Mouse (Mus musculus) ES-Bruce4 (cell line): ENCODE data around the gene Lrrc49.

Experiments
- CTCF ChIP-seq: IDR thresholded peaks from one replicate; pipeline ENCODE4 v1.8.1; 2011; ENCODE audit warnings: low read depth, low read length
- POLR2A ChIP-seq: IDR thresholded peaks from one replicate; pipeline ENCODE4 v1.8.1; 2011; ENCODE audit warnings: low read length; ENCODE audit not compliant: insufficient read depth

DNA sequence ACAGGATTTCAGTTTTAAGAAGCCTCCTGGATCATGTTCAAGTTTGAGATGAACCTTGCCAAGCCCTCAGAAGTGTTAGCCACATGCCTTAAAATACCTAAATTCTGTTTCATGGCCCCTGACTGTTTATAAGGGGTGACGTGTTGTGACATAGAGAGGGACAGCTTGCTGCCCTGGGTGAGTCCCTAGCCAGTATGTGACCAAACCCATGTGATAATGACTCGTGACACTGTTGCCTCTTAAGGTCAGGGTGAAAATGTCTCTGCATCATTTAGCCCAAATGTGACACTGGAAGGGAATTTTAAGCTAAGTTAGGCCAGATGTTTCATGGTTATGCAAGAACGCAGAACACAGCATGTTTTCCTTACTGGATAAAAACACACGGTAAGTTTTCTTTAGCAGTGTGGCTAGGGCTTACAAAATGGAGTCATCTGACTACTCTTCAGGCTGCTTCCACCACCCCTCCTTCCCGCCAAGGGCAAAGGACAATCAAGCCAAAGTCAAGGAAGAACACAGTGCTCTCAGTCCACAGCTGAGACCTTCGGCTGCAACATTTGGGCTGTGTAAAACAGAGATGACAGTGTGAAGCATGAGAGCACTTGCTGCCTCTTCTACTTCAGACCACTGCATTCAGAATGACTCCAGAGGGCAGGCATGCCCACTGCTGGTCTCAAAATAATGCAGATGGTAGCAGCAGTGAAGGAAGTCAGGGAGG lies 8.5 kb upstream of the Lrrc49 start:
- TF ChIP-seq CTCF: no peak
- TF ChIP-seq POLR2A: no peak
